Mouse (Mus musculus) stomach, embryonic 14.5 days (tissue): ENCODE results near the gene Fam171a1. TPM values are rescaled to one million over a fixed set of nuclear protein-coding genes. Genes with fewer than 3 reads are reported as not detected.

Experiments
- ATAC-seq: fragments of 200-750 bp; cut with Nextera tagmentation; 2 replicates; pipeline ENCODE4 v1.8.0; 2017; ENCODE audit warnings: low read depth, moderate TSS enrichment; ENCODE audit not compliant: insufficient number of reproducible peaks, insufficient read depth, low FRiP score
- H3K27ac ChIP-seq: fragments of 300-500 bp; sonication (generic); 2 replicates; pipeline ENCODE4 v1.5.1; 2014; ENCODE audit warnings: mild to moderate bottlenecking, low read length, moderate library complexity, mixed read lengths
- H3K27me3 ChIP-seq: fragments of 300-500 bp; sonication (generic); 2 replicates; pipeline ENCODE4 v1.6.1; 2014; ENCODE audit warnings: low read length, control low read depth, mixed read lengths; ENCODE audit not compliant: control insufficient read depth, insufficient read depth
- H3K36me3 ChIP-seq: fragments of 300-500 bp; sonication (generic); 2 replicates; pipeline ENCODE4 v1.6.1; 2014; ENCODE audit warnings: mild to moderate bottlenecking, control low read depth, low read length, moderate library complexity, mixed read lengths; ENCODE audit not compliant: control insufficient read depth, insufficient read depth
- H3K4me1 ChIP-seq: fragments of 300-500 bp; sonication (generic); 2 replicates; pipeline ENCODE4 v1.6.1; 2014; ENCODE audit warnings: low read length, control low read depth, mixed read lengths; ENCODE audit not compliant: control insufficient read depth, insufficient read depth
- H3K4me2 ChIP-seq: fragments of 300-500 bp; sonication (generic); replicated peaks from 2 replicates; pipeline ENCODE4 v1.6.1; 2014; ENCODE audit warnings: low read depth, low read length, control low read depth
- H3K4me3 ChIP-seq: fragments of 300-500 bp; sonication (generic); 2 replicates; pipeline ENCODE4 v1.5.1; 2014; ENCODE audit warnings: low read depth, low read length, control low read depth
- H3K9ac ChIP-seq: fragments of 300-500 bp; sonication (generic); replicated peaks from 2 replicates; pipeline ENCODE4 v1.6.1; 2014; ENCODE audit warnings: low read depth, mild to moderate bottlenecking, control low read depth, low read length, moderate library complexity, mixed read lengths
- H3K9me3 ChIP-seq: fragments of 300-500 bp; sonication (generic); 2 replicates; pipeline ENCODE4 v1.6.1; 2016; ENCODE audit warnings: low read depth, low read length, control low read depth; ENCODE audit not compliant: control insufficient read depth
- WGBS: fragments of 180-500 bp; shearing (Covaris S2); extraction: QIAGEN DNeasy Blood & Tissue Kit; methylation state at CpG from one replicate; pipeline ENCODE4 v1.1.7; 2014; 5-methylcytosine and 5-hydroxymethylcytosine counted together
- polyA plus RNA-seq: library from polyadenylated mRNA; unstranded; fragments of >200 nt; fragmentation: Nextera tagmentation; extraction: Ambion mirVana; gene quantifications from 2 replicates; pipeline ENCODE4 v1.2.1, GENCODE M21; 2014

Fam171a1 gene
- polyA plus RNA-seq, 1 experiment from 2014 or later = 33.6 TPM

DNA sequence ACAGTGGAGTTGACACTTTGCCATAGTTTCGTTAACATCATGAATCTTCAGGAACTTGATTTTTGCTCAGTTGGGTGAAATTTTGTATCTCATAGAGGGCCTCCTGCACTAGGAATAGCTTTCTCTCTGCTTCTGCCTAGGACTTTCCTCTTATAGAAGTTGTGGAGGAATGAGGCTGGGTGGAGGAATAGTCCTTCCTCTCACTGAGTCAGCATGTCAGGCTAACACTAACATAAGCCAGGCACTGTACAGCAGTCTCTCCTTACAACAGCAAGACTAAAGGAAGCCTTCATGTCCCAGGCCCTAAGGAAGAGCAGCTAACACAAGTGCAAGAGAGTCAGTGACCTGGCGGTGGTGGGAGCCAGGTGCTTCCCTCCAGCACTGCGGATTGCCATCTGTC, 43.0 kb downstream of the Fam171a1 start:
- Histone ChIP-seq H3K36me3 (no peaks in the 10 kb centered on the region), H3K27ac (no peak overlapping the region), H3K9ac (no peak overlapping the region), H3K4me3 (no peak overlapping the region), H3K9me3 (no peaks in the 10 kb centered on the region), H3K4me1 (peaks cover 21% of the 10 kb centered on the region; the same call in 1 of the 2 replicates), H3K4me2 (no peak overlapping the region), H3K27me3 (no peaks in the 10 kb centered on the region)
- 80% methylated on average over 3 of the region's 3 CpGs for WGBS
- no peak for ATAC-seq

DNA sequence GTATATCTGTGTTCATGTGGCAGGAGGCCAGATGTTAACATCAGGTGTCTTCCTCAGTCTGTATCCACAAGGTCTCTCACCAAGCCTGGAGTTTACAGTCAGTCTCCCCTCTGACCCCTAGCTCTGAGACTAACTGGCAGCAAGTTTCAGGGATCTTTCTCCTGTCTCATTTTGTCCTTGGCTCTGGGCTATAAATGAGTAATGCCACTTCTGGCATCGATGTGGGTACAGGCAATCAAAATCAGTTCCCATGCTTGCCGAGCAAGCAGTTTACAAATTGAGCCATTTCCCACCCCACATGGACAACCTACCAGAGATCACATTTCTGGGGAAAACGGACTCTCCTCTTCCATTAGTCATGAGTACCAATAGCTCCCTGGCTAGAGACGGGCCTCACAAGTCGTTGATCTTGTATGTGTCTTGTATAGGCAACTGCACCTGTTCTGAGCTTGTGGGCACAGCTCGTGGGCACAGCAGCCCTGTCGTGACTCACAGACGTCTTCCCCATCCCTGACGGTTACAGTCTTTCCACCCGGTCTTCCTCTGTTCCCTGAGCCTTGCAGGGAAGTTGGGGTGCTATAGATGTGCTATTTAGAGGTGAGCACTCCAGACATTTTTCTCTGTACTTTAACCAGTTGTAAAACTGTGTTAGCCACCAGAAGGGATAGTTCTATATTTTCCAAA, 43.8 kb downstream of the Fam171a1 start:
- Histone ChIP-seq H3K4me3 (no peak overlapping the region), H3K27me3 (no peaks in the 10 kb centered on the region), H3K4me2 (no peak overlapping the region), H3K9ac (no peak overlapping the region), H3K9me3 (no peaks in the 10 kb centered on the region), H3K4me1 (peaks cover 21% of the 10 kb centered on the region; the same call in 1 of the 2 replicates), H3K36me3 (no peaks in the 10 kb centered on the region), H3K27ac (no peak overlapping the region)
- 51% methylated on average over 10 of the region's 10 CpGs for WGBS
- no peak for ATAC-seq

DNA sequence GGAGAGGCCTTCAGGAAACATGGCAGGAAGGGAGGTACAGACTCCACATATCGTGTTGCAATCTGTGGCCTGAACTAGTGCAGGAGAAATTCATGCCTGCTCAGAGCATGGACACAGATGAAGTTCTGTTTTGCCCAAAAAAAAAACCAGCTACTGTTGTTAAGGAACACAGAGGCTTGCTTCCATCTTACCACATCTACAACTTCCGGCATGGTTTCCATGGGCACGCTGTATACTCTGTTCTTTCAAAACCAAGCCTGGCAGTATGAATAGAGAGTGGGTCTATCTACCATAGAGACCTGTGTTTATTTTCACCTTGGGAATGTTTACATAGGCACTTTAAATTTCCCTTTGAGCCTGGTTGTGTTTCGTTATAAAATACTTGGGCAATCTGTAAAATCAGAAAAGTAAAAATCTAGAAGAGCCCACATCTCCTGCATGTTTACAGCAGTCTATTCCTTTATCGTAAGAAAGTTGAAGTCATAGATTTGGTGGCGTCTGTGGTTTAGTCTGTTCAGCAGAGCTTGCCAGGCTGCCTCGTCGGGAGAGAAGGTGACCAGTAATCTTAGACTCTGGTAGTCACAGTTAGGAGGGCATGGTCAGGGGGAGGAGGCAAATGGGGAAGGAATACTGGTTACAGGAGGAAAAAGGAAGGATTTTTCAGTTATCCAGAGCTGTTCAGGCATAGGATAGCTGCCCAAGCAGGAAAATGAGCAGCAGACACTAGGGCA, 44.8 kb downstream of the Fam171a1 start:
- H3K9me3 ChIP-seq = no peaks in the 10 kb centered on the region
- no peaks in the 10 kb centered on the region for H3K36me3 ChIP-seq
- 38% methylated on average over 8 of the region's 8 CpGs for WGBS
- no peak overlapping the region for H3K4me3 ChIP-seq
- H3K4me2 ChIP-seq = no peak overlapping the region
- no peak overlapping the region for H3K27ac ChIP-seq
- peaks cover 18% of the 10 kb centered on the region; the same call in 1 of the 2 replicates for H3K4me1 ChIP-seq
- no peak overlapping the region for H3K9ac ChIP-seq
- no peak for ATAC-seq
- H3K27me3 ChIP-seq = no peaks in the 10 kb centered on the region

DNA sequence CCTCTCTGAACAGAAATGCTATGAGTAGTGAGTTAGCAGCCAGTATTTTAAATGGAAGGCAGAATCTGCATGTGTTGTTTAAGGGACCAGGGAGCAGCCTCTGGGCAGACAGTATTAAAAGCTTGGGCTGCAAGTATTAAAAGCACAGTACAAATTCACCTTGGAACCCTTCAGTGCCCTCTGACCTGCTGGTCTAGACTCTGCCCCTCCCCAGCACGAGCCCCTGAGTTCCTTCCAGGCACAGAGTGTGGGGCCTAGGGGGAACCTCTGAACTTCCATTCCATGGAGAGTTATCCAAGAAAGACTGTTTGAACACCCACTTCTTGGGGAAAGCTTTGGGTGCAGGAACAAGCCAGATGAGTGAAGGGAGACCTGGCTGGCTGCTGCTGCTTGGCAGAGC, 47.6 kb downstream of the Fam171a1 start:
- H3K9me3 ChIP-seq = no peaks in the 10 kb centered on the region
- no peaks in the 10 kb centered on the region for H3K36me3 ChIP-seq
- no peak for ATAC-seq
- peaks cover 22% of the 10 kb centered on the region for H3K4me1 ChIP-seq
- no peak overlapping the region for H3K4me2 ChIP-seq
- H3K27me3 ChIP-seq = no peaks in the 10 kb centered on the region
- H3K27ac ChIP-seq = no peak overlapping the region
- 40% methylated on average over 1 of the region's 1 CpGs for WGBS
- H3K4me3 ChIP-seq = no peak overlapping the region
- no peak overlapping the region for H3K9ac ChIP-seq

DNA sequence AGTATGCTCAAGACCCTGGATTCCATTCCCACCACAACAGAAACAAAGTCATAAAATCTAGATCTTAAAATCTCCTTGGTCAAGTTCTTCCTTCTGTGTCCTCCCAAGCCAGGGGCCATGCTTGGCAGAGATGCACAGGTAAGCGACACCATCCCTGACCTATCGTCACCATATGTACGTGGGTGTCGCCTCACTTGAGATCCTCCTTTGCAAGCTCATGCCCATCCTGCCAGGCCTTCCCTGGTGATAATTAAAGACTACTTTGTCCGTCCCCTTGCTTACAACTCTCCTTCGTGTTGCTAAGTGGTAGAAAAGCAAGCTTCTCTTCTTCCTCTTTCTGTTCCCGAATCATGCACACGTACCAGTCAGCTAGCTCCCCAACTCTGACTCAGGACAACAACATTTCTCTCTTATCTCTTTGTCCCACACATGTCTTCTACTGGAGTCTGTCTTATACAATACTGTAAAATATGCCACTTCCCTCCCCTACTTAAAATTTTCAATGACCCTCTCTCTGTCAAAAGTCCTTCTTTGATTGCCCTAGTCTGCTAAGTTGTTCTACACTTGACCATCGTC, 49.6 kb downstream of the Fam171a1 start:
- WGBS = 89% methylated on average over 9 of the region's 9 CpGs
- no peak for ATAC-seq

DNA sequence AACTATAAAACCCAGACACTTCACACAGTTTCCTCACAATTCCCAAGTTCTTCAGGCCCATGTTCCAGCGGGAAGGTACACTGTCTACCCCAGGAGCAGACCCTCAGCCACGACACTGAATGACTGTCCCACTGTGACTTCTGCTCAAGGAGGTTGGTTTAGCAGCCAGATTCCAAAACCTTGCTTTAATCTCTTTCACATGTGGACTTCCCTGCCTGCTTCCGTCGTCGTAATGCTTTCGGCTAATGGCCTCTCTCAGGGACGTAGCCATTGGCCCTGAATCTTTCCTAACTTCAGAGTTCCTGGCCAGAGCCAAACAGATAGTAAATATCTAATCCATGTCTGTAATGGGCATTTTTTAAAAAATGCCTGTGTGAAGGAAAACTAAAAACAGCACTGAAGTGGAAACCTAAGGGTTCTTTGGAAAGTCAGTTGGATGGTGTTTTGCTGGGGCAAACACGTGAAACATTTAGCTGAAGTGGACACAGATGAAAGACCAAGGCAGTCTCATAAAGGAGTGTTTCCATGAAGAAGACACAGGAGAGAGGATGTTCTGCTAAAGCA, 51.1 kb downstream of the Fam171a1 start:
- H3K27ac ChIP-seq = no peak overlapping the region
- no peak overlapping the region for H3K9ac ChIP-seq
- WGBS = 87% methylated on average over 8 of the region's 8 CpGs
- ATAC-seq = no peak
- no peak overlapping the region for H3K4me2 ChIP-seq
- no peaks in the 10 kb centered on the region for H3K9me3 ChIP-seq
- H3K4me3 ChIP-seq = no peak overlapping the region
- H3K36me3 ChIP-seq = no peaks in the 10 kb centered on the region
- peaks cover 6% of the 10 kb centered on the region; the same call in 1 of the 2 replicates for H3K4me1 ChIP-seq
- H3K27me3 ChIP-seq = no peaks in the 10 kb centered on the region

More for the DNA sequence above, 49.6 kb downstream of the Fam171a1 start:
- Histone ChIP-seq H3K9me3 (no peaks in the 10 kb centered on the region), H3K27ac (no peak overlapping the region), H3K27me3 (no peaks in the 10 kb centered on the region), H3K36me3 (no peaks in the 10 kb centered on the region), H3K4me1 (peaks cover 14% of the 10 kb centered on the region; the same call in 1 of the 2 replicates), H3K4me3 (no peak overlapping the region), H3K4me2 (no peak overlapping the region), H3K9ac (no peak overlapping the region)

DNA sequence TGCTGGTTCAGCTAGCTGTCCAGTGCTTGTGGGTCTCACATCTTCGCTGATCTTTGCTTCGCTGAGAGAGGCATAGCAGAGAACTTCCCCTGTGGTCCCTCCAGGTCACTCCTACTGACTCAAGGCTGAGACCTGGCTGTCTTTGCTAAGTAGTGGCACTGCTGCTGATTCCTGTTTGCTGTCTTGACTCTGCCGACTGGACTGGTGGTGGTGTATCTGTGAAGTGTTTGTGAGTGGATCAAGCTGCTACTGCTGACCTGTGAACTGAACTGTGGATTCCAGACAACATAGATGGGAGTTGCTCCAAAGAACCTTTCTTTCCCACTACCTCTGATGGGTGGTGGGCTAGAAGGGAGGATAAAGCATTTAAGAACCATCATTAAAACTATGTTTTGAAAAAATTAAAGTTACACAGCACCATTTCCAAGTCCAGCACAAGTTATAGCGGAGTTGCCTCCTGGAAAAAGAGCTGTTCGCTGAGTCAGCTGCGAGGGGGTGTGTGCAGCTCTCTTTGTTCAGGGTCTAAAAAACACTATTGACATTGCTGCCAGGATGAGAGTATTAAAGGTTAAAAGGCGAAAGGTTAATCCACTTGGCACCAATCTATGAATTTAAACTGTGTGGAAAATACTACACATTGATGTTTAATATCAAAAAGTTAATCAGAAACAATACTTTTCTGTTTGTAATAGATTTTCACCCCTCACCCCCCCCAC, 52.0 kb downstream of the Fam171a1 start:
- 53% methylated on average over 7 of the region's 7 CpGs for WGBS

More for the DNA sequence above, 52.0 kb downstream of the Fam171a1 start:
- H3K4me1 ChIP-seq = peaks cover 14% of the 10 kb centered on the region; the same call in 1 of the 2 replicates
- no peak overlapping the region for H3K4me2 ChIP-seq
- no peak overlapping the region for H3K4me3 ChIP-seq
- H3K36me3 ChIP-seq = no peaks in the 10 kb centered on the region
- no peak overlapping the region for H3K9ac ChIP-seq
- H3K27me3 ChIP-seq = no peaks in the 10 kb centered on the region
- no peak for ATAC-seq
- H3K27ac ChIP-seq = no peak overlapping the region
- H3K9me3 ChIP-seq = no peaks in the 10 kb centered on the region
